Mouse (Mus musculus): Measurements from ENCODE around the gene Defa25. TPM values are rescaled to one million over a fixed set of nuclear protein-coding genes. Genes with fewer than 3 reads are reported as not detected.
"Not testable (repeated sequence)": the region's sequence is repeated elsewhere in the genome, so short reads cannot be mapped to it uniquely, and the experiment has no call there.

Gene Defa25
- not detected for total RNA-seq (2021)
- long read RNA-seq, experiment 1: 0 reads
- long read RNA-seq, experiment 2: 0 reads

- DNase-seq (ENCODE audit: low spot score in 2 of 2): not testable (repeated sequence)
Observed at GRCm38 (mm10) chr8:21084142-21084541, at the start of gene Defa25. Gene Defa25, plus strand, starts transcription at chr8:21084442.

- not testable (repeated sequence) for DNase-seq (ENCODE audit: low spot score in 2 of 2)
Observed at GRCm38 (mm10) chr8:21054747-21055146, 29.5 kb upstream of the Defa25 start, which contains the start of gene Defa23. Gene Defa23, plus strand, starts transcription at chr8:21055047.

- DNase-seq (ENCODE audit: low spot score in 2 of 2): not testable (repeated sequence)
Observed at GRCm38 (mm10) chr8:21064738-21065137, 19.5 kb upstream of the Defa25 start, which contains the start of gene Defa35. Gene Defa35, plus strand, starts transcription at chr8:21065038.

- DNase-seq (ENCODE audit: low spot score in 2 of 2): no peak
Observed at GRCm38 (mm10) chr8:21093106-21093505, 8.9 kb downstream of the Defa25 start.

- not testable (repeated sequence) for DNase-seq (ENCODE audit: low spot score in 2 of 2)
Observed at GRCm38 (mm10) chr8:21095950-21096349, 11.7 kb downstream of the Defa25 start, which contains the start of gene Gm14851. Gene Gm14851, minus strand, starts transcription at chr8:21096050.

- not testable (repeated sequence) for DNase-seq (ENCODE audit: low spot score in 2 of 2)
Observed at GRCm38 (mm10) chr8:21134342-21134741, 50.1 kb downstream of the Defa25 start, which contains the start of gene Defa30. Gene Defa30, plus strand, starts transcription at chr8:21134642.

Other genes starting within 250 kb of the Defa25 start
- gene Defb33, start 191.8 kb upstream of the Defa25 start, total RNA-seq (2021): not detected
- gene Gm15056, start 181.8 kb upstream of the Defa25 start, total RNA-seq (2021): not detected
- gene Gm6040, start 162.4 kb upstream of the Defa25 start, total RNA-seq (2021): not detected
- gene AY761185, start 139.7 kb upstream of the Defa25 start, total RNA-seq (2021): not detected
- not detected for gene Defa21, start 58.9 kb upstream of the Defa25 start, total RNA-seq (2021)
- gene Defa23, start 29.4 kb upstream of the Defa25 start, total RNA-seq (2021): not detected
- gene Defa35, start 19.4 kb upstream of the Defa25 start, total RNA-seq (2021): not detected
- not detected for gene Gm14851, start 11.6 kb downstream of the Defa25 start, total RNA-seq (2021)
- gene Defa30, start 50.2 kb downstream of the Defa25 start, total RNA-seq (2021): not detected
- gene Defa22, start 77.8 kb downstream of the Defa25 start, total RNA-seq (2021): not detected
- not detected for gene Defa31, start 107.2 kb downstream of the Defa25 start, total RNA-seq (2021)
- not detected for gene Gm15293, start 117.1 kb downstream of the Defa25 start, total RNA-seq (2021)
- gene Gm15292, start 165.3 kb downstream of the Defa25 start, total RNA-seq (2021): not detected
- gene Defa27, start 231.1 kb downstream of the Defa25 start, total RNA-seq (2021): not detected
- gene Defa29, start 242.6 kb downstream of the Defa25 start, total RNA-seq (2021): not detected